Mouse (Mus musculus): ENCODE results near the gene Lrrc57. TPM values are rescaled to one million over a fixed set of nuclear protein-coding genes. Genes with fewer than 3 reads are reported as not detected.

Lrrc57 gene
- total and polyA plus RNA-seq, 2 experiments from 2014 or later = 26.6 to 39.5 TPM

- DNase-seq (ENCODE audit: low spot score) = peak; percentile 21
Observed at GRCm38 (mm10) chr2:120606021-120606690, 3.2 kb downstream of the Lrrc57 start.

GRCm38 (mm10) chr2:120599506-120599905, 9.8 kb downstream of the Lrrc57 start:
- H3K4me1 ChIP-seq (ENCODE audit: insufficient read depth, low read length) = no peaks in the 10 kb centered on the region
- WGBS = 93% methylated on average over 4 of the region's 4 CpGs
- ATAC-seq = no peak

More at GRCm38 (mm10) chr2:120606021-120606690, 3.2 kb downstream of the Lrrc57 start:
- WGBS = 81% methylated on average over 6 of the region's 6 CpGs
- Histone ChIP-seq H3K4me3 (ENCODE audit: low read length) (no peak overlapping the region), H3K36me3 (ENCODE audit: insufficient read depth, low read length) (no peaks in the 10 kb centered on the region; the same call in 1 of the 2 replicates), H3K27me3 (ENCODE audit: insufficient read depth, low read length) (no peaks in the 10 kb centered on the region), H3K9me3 (ENCODE audit: low read length) (no peaks in the 10 kb centered on the region), H3K4me2 (ENCODE audit: low read depth, low read length) (no peak overlapping the region), H3K27ac (no peak overlapping the region), H3K4me1 (ENCODE audit: insufficient read depth, low read length) (peaks cover 14% of the 10 kb centered on the region), H3K9ac (replicated peaks; ENCODE audit: low read length) (no peak overlapping the region)
- peak; percentile 56 for TF ChIP-seq CTCF (IDR thresholded peaks at IDR 0.05; ENCODE audit: low read depth)
- no peak for ATAC-seq

GRCm38 (mm10) chr2:120597734-120598133, 11.6 kb downstream of the Lrrc57 start:
- H3K4me3 ChIP-seq (ENCODE audit: low read length) = no peak overlapping the region
- no peak for TF ChIP-seq CTCF (IDR thresholded peaks at IDR 0.05; ENCODE audit: low read depth)
- DNase-seq (ENCODE audit: low spot score) (no peak), ATAC-seq (no peak)
- no peak overlapping the region for H3K9ac ChIP-seq (replicated peaks; ENCODE audit: low read length)
- H3K4me2 ChIP-seq (ENCODE audit: low read depth, low read length) = no peak overlapping the region
- H3K9me3 ChIP-seq (ENCODE audit: low read length) = no peaks in the 10 kb centered on the region
- H3K4me1 ChIP-seq (ENCODE audit: insufficient read depth, low read length) = no peaks in the 10 kb centered on the region
- WGBS = 95% methylated on average over 2 of the region's 2 CpGs
- H3K27me3 ChIP-seq (ENCODE audit: insufficient read depth, low read length) = no peaks in the 10 kb centered on the region
- no peak overlapping the region for H3K27ac ChIP-seq
- H3K36me3 ChIP-seq (ENCODE audit: insufficient read depth, low read length) = peaks cover 37% of the 10 kb centered on the region

More at GRCm38 (mm10) chr2:120599506-120599905, 9.8 kb downstream of the Lrrc57 start:
- H3K4me3 ChIP-seq (ENCODE audit: low read length) = no peak overlapping the region
- H3K36me3 ChIP-seq (ENCODE audit: insufficient read depth, low read length) = peaks cover 37% of the 10 kb centered on the region
- H3K9ac ChIP-seq (replicated peaks; ENCODE audit: low read length) = no peak overlapping the region
- H3K27me3 ChIP-seq (ENCODE audit: insufficient read depth, low read length) = no peaks in the 10 kb centered on the region
- no peak overlapping the region for H3K27ac ChIP-seq
- no peak for DNase-seq (ENCODE audit: low spot score)
- H3K9me3 ChIP-seq (ENCODE audit: low read length) = no peaks in the 10 kb centered on the region
- no peak overlapping the region for H3K4me2 ChIP-seq (ENCODE audit: low read depth, low read length)
- TF ChIP-seq CTCF (IDR thresholded peaks at IDR 0.05; ENCODE audit: low read depth) = no peak

GRCm38 (mm10) chr2:120592227-120592626, 17.1 kb downstream of the Lrrc57 start:
- Histone ChIP-seq H3K4me3 (ENCODE audit: low read length) (no peak overlapping the region), H3K9ac (replicated peaks; ENCODE audit: low read length) (no peak overlapping the region), H3K27me3 (ENCODE audit: insufficient read depth, low read length) (no peaks in the 10 kb centered on the region), H3K27ac (no peak overlapping the region), H3K36me3 (ENCODE audit: insufficient read depth, low read length) (peaks cover 20% of the 10 kb centered on the region; the same call in 1 of the 2 replicates), H3K9me3 (ENCODE audit: low read length) (no peaks in the 10 kb centered on the region), H3K4me2 (ENCODE audit: low read depth, low read length) (no peak overlapping the region), H3K4me1 (ENCODE audit: insufficient read depth, low read length) (no peaks in the 10 kb centered on the region)
- peak; percentile 10; the same call in 1 of the 2 replicates for TF ChIP-seq CTCF (IDR thresholded peaks at IDR 0.05; ENCODE audit: low read depth)
- ATAC-seq (no peak), DNase-seq (ENCODE audit: low spot score) (no peak)
- WGBS = 83% methylated on average over 1 of the region's 1 CpGs

- Histone ChIP-seq H3K9ac (replicated peaks; ENCODE audit: low read length) (no peak overlapping the region), H3K4me3 (ENCODE audit: low read length) (no peak overlapping the region), H3K4me1 (ENCODE audit: insufficient read depth, low read length) (no peaks in the 10 kb centered on the region), H3K9me3 (ENCODE audit: low read length) (no peaks in the 10 kb centered on the region), H3K27me3 (ENCODE audit: insufficient read depth, low read length) (no peaks in the 10 kb centered on the region), H3K36me3 (ENCODE audit: insufficient read depth, low read length) (peaks cover 10% of the 10 kb centered on the region), H3K4me2 (ENCODE audit: low read depth, low read length) (no peak overlapping the region), H3K27ac (no peak overlapping the region)
- DNase-seq (ENCODE audit: low spot score) = no peak
- TF ChIP-seq CTCF (IDR thresholded peaks at IDR 0.05; ENCODE audit: low read depth) = no peak
- WGBS = 83% methylated on average over 5 of the region's 5 CpGs
- no peak for ATAC-seq
Observed at GRCm38 (mm10) chr2:120589759-120590158, 19.6 kb downstream of the Lrrc57 start.

- no peak overlapping the region for H3K4me3 ChIP-seq (ENCODE audit: low read length)
- H3K4me1 ChIP-seq (ENCODE audit: insufficient read depth, low read length) = no peaks in the 10 kb centered on the region
- H3K4me2 ChIP-seq (ENCODE audit: low read depth, low read length) = no peak overlapping the region
- no peak overlapping the region for H3K9ac ChIP-seq (replicated peaks; ENCODE audit: low read length)
- 84% methylated on average over 5 of the region's 5 CpGs for WGBS
- no peaks in the 10 kb centered on the region for H3K36me3 ChIP-seq (ENCODE audit: insufficient read depth, low read length)
- no peak for TF ChIP-seq CTCF (IDR thresholded peaks at IDR 0.05; ENCODE audit: low read depth)
- DNase-seq (ENCODE audit: low spot score) (no peak), ATAC-seq (no peak)
- no peaks in the 10 kb centered on the region for H3K9me3 ChIP-seq (ENCODE audit: low read length)
- no peak overlapping the region for H3K27ac ChIP-seq
- no peaks in the 10 kb centered on the region for H3K27me3 ChIP-seq (ENCODE audit: insufficient read depth, low read length)
Observed at GRCm38 (mm10) chr2:120578286-120578685, 31.0 kb downstream of the Lrrc57 start.

- 75% methylated on average over 4 of the region's 4 CpGs for WGBS
- H3K36me3 ChIP-seq (ENCODE audit: insufficient read depth, low read length) = no peaks in the 10 kb centered on the region
Observed at GRCm38 (mm10) chr2:120577799-120578198, 31.5 kb downstream of the Lrrc57 start.

More at GRCm38 (mm10) chr2:120577799-120578198, 31.5 kb downstream of the Lrrc57 start:
- no peak for ATAC-seq
- Histone ChIP-seq H3K4me2 (ENCODE audit: low read depth, low read length) (no peak overlapping the region), H3K4me1 (ENCODE audit: insufficient read depth, low read length) (no peaks in the 10 kb centered on the region), H3K9me3 (ENCODE audit: low read length) (no peaks in the 10 kb centered on the region), H3K27me3 (ENCODE audit: insufficient read depth, low read length) (no peaks in the 10 kb centered on the region), H3K9ac (replicated peaks; ENCODE audit: low read length) (no peak overlapping the region), H3K27ac (no peak overlapping the region), H3K4me3 (ENCODE audit: low read length) (no peak overlapping the region)
- TF ChIP-seq CTCF (IDR thresholded peaks at IDR 0.05; ENCODE audit: low read depth) = no peak
- DNase-seq (ENCODE audit: low spot score) = no peak

Data from hindbrain, postnatal 0 days (tissue).